Mouse (Mus musculus) small intestine, adult 2 months (tissue): ENCODE measurements around the gene Pigq. TPM values are rescaled to one million over a fixed set of nuclear protein-coding genes. Genes with fewer than 3 reads are reported as not detected.

Experiments used
- H3K27ac ChIP-seq: fragments of 200-500 bp; 2 replicates; pipeline ENCODE4 v1.5.1; 2012; ENCODE audit warnings: low read depth, low read length, control low read depth, inconsistent platforms; ENCODE audit not compliant: insufficient read depth
- H3K27me3 ChIP-seq: fragments of 200-500 bp; 2 replicates; pipeline ENCODE4 v1.6.1; 2012; ENCODE audit warnings: mild to moderate bottlenecking, moderate library complexity, low read length, inconsistent platforms; ENCODE audit not compliant: control insufficient read depth, insufficient read depth
- H3K36me3 ChIP-seq: fragments of 200-500 bp; 2 replicates; pipeline ENCODE4 v1.6.1; 2012; ENCODE audit warnings: mild to moderate bottlenecking, low read length, control low read depth, inconsistent platforms; ENCODE audit not compliant: control insufficient read depth, insufficient read depth
- H3K4me1 ChIP-seq: fragments of 200-500 bp; 2 replicates; pipeline ENCODE4 v1.6.1; 2012; ENCODE audit warnings: low read length, inconsistent platforms, mixed read lengths; ENCODE audit not compliant: control insufficient read depth, insufficient read depth, insufficient read length
- H3K4me3 ChIP-seq: fragments of 200-500 bp; 2 replicates; pipeline ENCODE4 v1.5.1; 2012; ENCODE audit warnings: low read depth, mild to moderate bottlenecking, control low read depth, inconsistent platforms, low read length, moderate library complexity
- CTCF ChIP-seq: fragments of 200-500 bp; IDR thresholded peaks from 2 replicates; pipeline ENCODE4 v1.5.1; 2012; ENCODE audit warnings: low read depth, mild to moderate bottlenecking, control low read depth, inconsistent platforms, low read length, moderate library complexity, mixed read lengths; ENCODE audit not compliant: insufficient replicate concordance, insufficient read length; ENCODE audit errors: extremely low read depth
- POLR2A ChIP-seq: fragments of 200-500 bp; IDR thresholded peaks from 2 replicates; pipeline ENCODE4 v1.6.1; 2012; ENCODE audit warnings: low read depth, mild to moderate bottlenecking, control low read depth, inconsistent platforms, low read length, moderate library complexity
- WGBS: fragments of 180-500 bp; shearing (Covaris S2); methylation state at CpG from one replicate; pipeline ENCODE4 v1.1.7; 2018; 5-methylcytosine and 5-hydroxymethylcytosine counted together
- polyA plus RNA-seq: library from polyadenylated mRNA; depleted of rRNA; stranded (reverse); fragments of >200 nt; gene quantifications from 2 replicates; pipeline ENCODE4 v1.2.3, GENCODE M21; 2012; rRNA removed

The Pigq gene
- polyA plus RNA-seq, 1 experiment, result 74.1 TPM

- 80% methylated on average over 3 of the region's 3 CpGs for WGBS
- H3K4me3 ChIP-seq, result no peak overlapping the region
- H3K36me3 ChIP-seq, result peaks cover 8% of the 10 kb centered on the region; the same call in 1 of the 2 replicates
- no peak overlapping the region for H3K27ac ChIP-seq
- peaks cover 10% of the 10 kb centered on the region for H3K4me1 ChIP-seq
- no peaks in the 10 kb centered on the region for H3K27me3 ChIP-seq
- TF ChIP-seq CTCF (no peak), POLR2A (no peak)
Observed at GRCm38 (mm10) chr17:25877025-25877424, 67.7 kb downstream of the Pigq start.

Other genes starting within 250 kb of the Pigq start
- gene Gng13, start 227.8 kb downstream of the Pigq start, polyA plus RNA-seq, result 0.20 and 0.30 TPM in 2 replicates
- gene Chtf18, start 217.5 kb downstream of the Pigq start, polyA plus RNA-seq, result 7.3 and 15.2 TPM in 2 replicates
- gene Rpusd1, start 217.3 kb downstream of the Pigq start, polyA plus RNA-seq, result 12.4 and 23.0 TPM in 2 replicates
- gene Mslnl, start 208.9 kb downstream of the Pigq start, polyA plus RNA-seq, result 0.16 and 0.20 TPM in 2 replicates
- gene Msln, start 190.6 kb downstream of the Pigq start, polyA plus RNA-seq, result 1.0 and 3.8 TPM in 2 replicates
- gene Narfl, start 171.2 kb downstream of the Pigq start, polyA plus RNA-seq, result 14.9 and 19.3 TPM in 2 replicates
- gene Haghl, start 159.3 kb downstream of the Pigq start, polyA plus RNA-seq, result 12.7 and 25.0 TPM in 2 replicates
- 0.06 TPM in 1 of 2 replicates, not detected in the other for gene Ccdc78, start 158.4 kb downstream of the Pigq start, polyA plus RNA-seq
- 70.7 and 135 TPM in 2 replicates for gene Fam173a, start 152.0 kb downstream of the Pigq start, polyA plus RNA-seq
- 0.48 TPM in 1 of 2 replicates, not detected in the other for gene AC134908.4, start 149.3 kb downstream of the Pigq start, polyA plus RNA-seq
- gene Metrn, start 147.8 kb downstream of the Pigq start, polyA plus RNA-seq, result 28.2 and 31.9 TPM in 2 replicates
- 3.1 and 3.7 TPM in 2 replicates for gene Fbxl16, start 135.9 kb downstream of the Pigq start, polyA plus RNA-seq
- 18.2 and 40.0 TPM in 2 replicates for gene Wdr24, start 121.3 kb downstream of the Pigq start, polyA plus RNA-seq
- 30.2 and 47.3 TPM in 2 replicates for gene Jmjd8, start 116.1 kb downstream of the Pigq start, polyA plus RNA-seq
- 76.7 and 141 TPM in 2 replicates for gene Stub1, start 111.5 kb downstream of the Pigq start, polyA plus RNA-seq
- 6.9 and 10.6 TPM in 2 replicates for gene Rhbdl1, start 107.6 kb downstream of the Pigq start, polyA plus RNA-seq
- 28.3 and 55.5 TPM in 2 replicates for gene Gm20683, start 103.2 kb downstream of the Pigq start, polyA plus RNA-seq
- 54.9 and 87.5 TPM in 2 replicates for gene Rhot2, start 100.1 kb downstream of the Pigq start, polyA plus RNA-seq
- gene Wdr90, start 83.4 kb downstream of the Pigq start, polyA plus RNA-seq, result 8.3 and 13.3 TPM in 2 replicates
- 84.8 and 111 TPM in 2 replicates for gene Mcrip2, start 76.2 kb downstream of the Pigq start, polyA plus RNA-seq
- gene Mettl26, start 69.9 kb downstream of the Pigq start, polyA plus RNA-seq, result 149 and 196 TPM in 2 replicates
- 0.72 and 2.6 TPM in 2 replicates for gene Wfikkn1, start 64.1 kb downstream of the Pigq start, polyA plus RNA-seq
- gene Rab40c, start 25.2 kb downstream of the Pigq start, polyA plus RNA-seq, result 20.7 and 43.4 TPM in 2 replicates
- 0.51 TPM in 1 of 2 replicates, not detected in the other for gene Nhlrc4, start within 50 bp of the Pigq start, polyA plus RNA-seq
- 0.04 TPM in 1 of 2 replicates, not detected in the other for gene A930017K11Rik, start 7.6 kb upstream of the Pigq start, polyA plus RNA-seq
- 46.8 and 75.2 TPM in 2 replicates for gene Capn15, start 40.9 kb upstream of the Pigq start, polyA plus RNA-seq
- 37.3 and 116 TPM in 2 replicates for gene Rab11fip3, start 124.6 kb upstream of the Pigq start, polyA plus RNA-seq
- gene Decr2, start 145.4 kb upstream of the Pigq start, polyA plus RNA-seq, result 10.9 and 14.5 TPM in 2 replicates
- 10.3 and 11.5 TPM in 2 replicates for gene Nme4, start 150.7 kb upstream of the Pigq start, polyA plus RNA-seq
- gene Tmem8, start 168.4 kb upstream of the Pigq start, polyA plus RNA-seq, result 189 and 283 TPM in 2 replicates
- gene Mrpl28, start 178.6 kb upstream of the Pigq start, polyA plus RNA-seq, result 54.6 and 82.5 TPM in 2 replicates
- 8.5 and 17.9 TPM in 2 replicates for gene Axin1, start 193.8 kb upstream of the Pigq start, polyA plus RNA-seq